ENCODE assay signal across 11 mouse cellular contexts in the genomic region with DNA sequence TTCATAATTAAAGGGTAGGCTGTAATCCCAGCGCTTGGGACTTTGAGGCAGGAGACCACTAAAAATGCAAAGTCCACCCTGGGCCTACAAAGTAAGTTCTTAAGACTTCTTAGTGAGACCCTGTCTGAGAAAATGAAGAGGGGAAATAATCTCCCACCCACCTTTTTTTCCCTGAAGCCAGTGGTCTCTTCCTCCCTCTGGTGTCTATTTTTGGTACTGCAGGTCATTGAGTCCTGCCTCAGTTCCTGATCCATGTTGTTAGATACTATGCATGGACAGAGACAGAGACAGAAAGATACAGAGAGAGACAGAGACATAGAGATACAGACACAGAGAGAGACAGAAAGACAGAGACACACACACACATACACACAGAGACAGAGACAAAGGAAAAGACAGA. TPM values are rescaled to one million over a fixed set of nuclear protein-coding genes. Genes with fewer than 3 reads are reported as not detected.
DNase-seq lines count a peak whose midpoint lies in the region; TF ChIP-seq lines count a peak whose summit lies in the region.
"Had no signal": no experiment of that assay in that cellular context is flagged by ENCODE, and none has a peak within 500 bp of the region (broad histone marks: within the 10 kb centered on the region; RNA-seq: fewer than 3 reads in every experiment).

No protein-coding gene starts in this region.

- peak; percentile 75; the same call in 1 of the 2 replicates for TF ChIP-seq CTCF in brain, embryonic 14.5 days (IDR thresholded peaks at IDR 0.05; ENCODE audit: borderline replicate concordance, extremely low read depth, insufficient read depth, insufficient read length)

- peak; percentile 67 to 71 for DNase-seq in cerebellum, postnatal 14 days
- no peak for DNase-seq in cerebellum, adult 9-10 months
- peak; percentile 5 for DNase-seq in left cerebral cortex, postnatal 4 days
- DNase-seq in left cerebral cortex, adult 11 months (ENCODE audit: low spot score), result no peak
- DNase-seq in brain, embryonic 14.5 days (ENCODE audit: low read depth), result peak; percentile 56
- DNase-seq in kidney, postnatal 4 days, result peak; percentile 24 to 36
- peak; percentile 32 for DNase-seq in thymus, postnatal 14 days
- DNase-seq in gastrocnemius, postnatal 25 days, result no peak

- intact Hi-C loops in left cerebral cortex, postnatal 4 days (cut with DNase I), result loop anchor here (5.0 kb wide), 1 partner anchor 91 kb away; the partner anchor contains the start of gene 4933414I15Rik

- no peak for TF ChIP-seq POLR2A in brain, embryonic 14.5 days (IDR thresholded peaks at IDR 0.05; ENCODE audit: borderline replicate concordance, extremely low read depth, insufficient read depth, insufficient read length, poor library complexity, severe bottlenecking)

RNA-seq across cellular contexts. Expression of gene Olfr1375, which starts 15.1 kb away (rescaled TPM):
- not detected for total RNA-seq in left cerebral cortex, postnatal 4 days (2021)
- polyA plus RNA-seq in brain, embryonic 14.5 days (2012; rRNA removed), result not detected in 2 replicates
- total RNA-seq in gastrocnemius, postnatal 25 days (2021), result not detected
- total RNA-seq: MEL had no signal
- polyA plus RNA-seq: lung, embryonic 15.5 days; stomach, embryonic 15.5 days had no signal

RNA-seq across cellular contexts. Expression of gene Olfr54, which starts 18.8 kb away (rescaled TPM):
- total RNA-seq in left cerebral cortex, postnatal 4 days (2021), result not detected
- polyA plus RNA-seq in brain, embryonic 14.5 days (2012; rRNA removed), result not detected in 2 replicates
- total RNA-seq in gastrocnemius, postnatal 25 days (2021), result not detected
- total RNA-seq: MEL had no signal
- polyA plus RNA-seq: lung, embryonic 15.5 days; stomach, embryonic 15.5 days had no signal

RNA-seq across cellular contexts. Expression of gene Zfp354a, which starts 26.2 kb away (rescaled TPM):
- total RNA-seq in left cerebral cortex, postnatal 4 days (2021), result 10 to 100 TPM; 11.1 to 11.2 TPM
- 11.4 and 11.6 TPM in 2 replicates for polyA plus RNA-seq in brain, embryonic 14.5 days (2012; rRNA removed)
- 1 to 10 TPM; 3.4 to 4.0 TPM for total RNA-seq in gastrocnemius, postnatal 25 days (2021)
- total RNA-seq: MEL had no signal

RNA-seq across cellular contexts. Expression of gene Olfr51, which starts 29.5 kb away (rescaled TPM):
- total RNA-seq in left cerebral cortex, postnatal 4 days (2021), result not detected
- polyA plus RNA-seq in brain, embryonic 14.5 days (2012; rRNA removed), result not detected in 2 replicates
- not detected for total RNA-seq in gastrocnemius, postnatal 25 days (2021)
- total RNA-seq: MEL had no signal
- polyA plus RNA-seq: lung, embryonic 15.5 days; stomach, embryonic 15.5 days had no signal

RNA-seq across cellular contexts. Expression of gene Olfr1377, which starts 51.1 kb away (rescaled TPM):
- total RNA-seq in left cerebral cortex, postnatal 4 days (2021), result not detected
- not detected in 2 replicates for polyA plus RNA-seq in brain, embryonic 14.5 days (2012; rRNA removed)
- total RNA-seq in gastrocnemius, postnatal 25 days (2021), result not detected
- total RNA-seq: MEL had no signal
- polyA plus RNA-seq: lung, embryonic 15.5 days; stomach, embryonic 15.5 days had no signal

Comparison
In these comparisons a context has a peak if more than half of its experiments do, and no peak if none do; other contexts are left out.
1. DNase-seq: peak in cerebellum, postnatal 14 days (2 of 2), left cerebral cortex, postnatal 4 days (single experiment), brain, embryonic 14.5 days (single experiment), kidney, postnatal 4 days (2 of 2) and thymus, postnatal 14 days (single experiment); none in cerebellum, adult 9-10 months (single experiment), left cerebral cortex, adult 11 months (single experiment) and gastrocnemius, postnatal 25 days (single experiment).